Mouse (Mus musculus) MEL (cell line): ENCODE results near the gene Ube2e1. TPM values are rescaled to one million over a fixed set of nuclear protein-coding genes. Genes with fewer than 3 reads are reported as not detected.
A peak's percentile ranks its signal among the peaks of the same experiment; 100 is the strongest.

Experiments used
- DNase-seq: peaks from one replicate; pipeline ENCODE4 v3.0.0; 2011; ENCODE audit warnings: low read depth, low spot score
- H3K27ac ChIP-seq: 2 replicates; pipeline ENCODE4 v1.5.1; 2012; ENCODE audit warnings: low read depth, mild to moderate bottlenecking, control low read depth, low read length, moderate library complexity; ENCODE audit not compliant: control insufficient read depth
- H3K27me3 ChIP-seq, 2 experiments: fragments of 150-350 bp in 1 of 2; sonication (generic) in 1 of 2; 2 replicates each; pipeline ENCODE4 v1.6.1; 2012; ENCODE audit warnings: low read length in 2 of 2, mild to moderate bottlenecking in 2 of 2, improper control_type of control experiment in 1 of 2, moderate library complexity in 1 of 2; ENCODE audit not compliant: insufficient read depth in 2 of 2, control insufficient read depth in 1 of 2
- H3K36me3 ChIP-seq, 2 experiments: 2 replicates each; pipeline ENCODE4 v1.6.1; 2012 to 2014; ENCODE audit warnings: low read length in 2 of 2, improper control_type of control experiment in 1 of 2, inconsistent platforms in 1 of 2, mild to moderate bottlenecking in 1 of 2; ENCODE audit not compliant: insufficient read depth in 2 of 2, control insufficient read depth in 1 of 2
- H3K4me1 ChIP-seq, 2 experiments: fragments of 150-350 bp in 1 of 2; sonication (generic) in 1 of 2; 2 replicates each; pipeline ENCODE4 v1.6.1; 2012; ENCODE audit warnings: low read length in 2 of 2, improper control_type of control experiment in 1 of 2, mild to moderate bottlenecking in 1 of 2; ENCODE audit not compliant: insufficient read depth in 2 of 2, control insufficient read depth in 1 of 2
- H3K4me3 ChIP-seq, 2 experiments: fragments of 150-350 bp in 1 of 2; sonication (generic) in 1 of 2; 2 replicates each; pipeline ENCODE4 v1.5.1; 2012; ENCODE audit warnings: low read depth in 2 of 2, low read length in 2 of 2, mild to moderate bottlenecking in 2 of 2, moderate library complexity in 2 of 2, control low read depth in 1 of 2, improper control_type of control experiment in 1 of 2; ENCODE audit not compliant: control insufficient read depth in 1 of 2, insufficient read depth in 1 of 2
- H3K79me2 ChIP-seq: 2 replicates; pipeline ENCODE4 v1.6.1; 2012; ENCODE audit warnings: mild to moderate bottlenecking, low read length, moderate library complexity; ENCODE audit not compliant: control insufficient read depth, poor library complexity, insufficient read depth
- H3K9ac ChIP-seq: 2 replicates; pipeline ENCODE4 v1.6.1; 2012; ENCODE audit warnings: low read depth, mild to moderate bottlenecking, control low read depth, low read length, moderate library complexity; ENCODE audit not compliant: control insufficient read depth, poor library complexity, severe bottlenecking
- H3K9me3 ChIP-seq: fragments of 150-350 bp; sonication (generic); replicated peaks from 2 replicates; pipeline ENCODE4 v1.6.1; 2012; ENCODE audit warnings: mild to moderate bottlenecking, low read length, improper control_type of control experiment, moderate library complexity; ENCODE audit not compliant: insufficient read depth
- BHLHE40 ChIP-seq: IDR thresholded peaks from 2 replicates; pipeline ENCODE4 v1.6.1; 2012; ENCODE audit warnings: low read depth, mild to moderate bottlenecking, inconsistent platforms, low read length, improper control_type of control experiment, borderline replicate concordance
- CHD1 ChIP-seq: IDR thresholded peaks from 2 replicates; pipeline ENCODE4 v1.6.1; 2012; ENCODE audit warnings: low read depth, mild to moderate bottlenecking, inconsistent platforms, low read length, improper control_type of control experiment
- CTCF ChIP-seq, 3 experiments: IDR thresholded peaks in 2 of 3; conservative IDR thresholded peaks in 1 of 3; 2 replicates each; pipeline ENCODE4 v1.5.1; 2011 to 2012; ENCODE audit warnings: low read length in 3 of 3, low read depth in 2 of 3, mild to moderate bottlenecking in 2 of 3, improper control_type of control experiment in 1 of 3, inconsistent platforms in 1 of 3, mixed read lengths in 1 of 3, moderate library complexity in 1 of 3; ENCODE audit not compliant: control insufficient read depth in 1 of 3, insufficient read depth in 1 of 3, poor library complexity in 1 of 3, severe bottlenecking in 1 of 3
- E2F4 ChIP-seq: IDR thresholded peaks from 2 replicates; pipeline ENCODE4 v1.6.1; 2011; ENCODE audit warnings: low read depth, low read length, improper control_type of control experiment, borderline replicate concordance
- ELF1 ChIP-seq: IDR thresholded peaks from 2 replicates; pipeline ENCODE4 v1.6.1; 2014; ENCODE audit warnings: low read depth, mild to moderate bottlenecking, inconsistent platforms, low read length, improper control_type of control experiment, moderate library complexity
- GABPA ChIP-seq: IDR thresholded peaks from 2 replicates; pipeline ENCODE4 v1.6.1; 2012; ENCODE audit warnings: low read depth, mild to moderate bottlenecking, inconsistent platforms, low read length, improper control_type of control experiment, moderate library complexity
- KAT2A ChIP-seq: conservative IDR thresholded peaks from 2 replicates; pipeline ENCODE4 v1.6.1; 2012; ENCODE audit warnings: low read depth, low read length, improper control_type of control experiment, inconsistent platforms
- MAX ChIP-seq: IDR thresholded peaks from 2 replicates; pipeline ENCODE4 v1.6.1; 2011; ENCODE audit warnings: low read length, improper control_type of control experiment
- MEF2A ChIP-seq: IDR thresholded peaks from 2 replicates; pipeline ENCODE4 v1.6.1; 2014; ENCODE audit warnings: low read depth, mild to moderate bottlenecking, inconsistent platforms, low read length, improper control_type of control experiment; ENCODE audit not compliant: poor library complexity, insufficient replicate concordance, severe bottlenecking; ENCODE audit errors: extremely low read depth
- MXI1 ChIP-seq: IDR thresholded peaks from 2 replicates; pipeline ENCODE4 v1.6.1; 2011; ENCODE audit warnings: mild to moderate bottlenecking, low read depth, low read length, improper control_type of control experiment
- MYB ChIP-seq: IDR thresholded peaks from 2 replicates; pipeline ENCODE4 v1.6.1; 2011; ENCODE audit warnings: mild to moderate bottlenecking, low read depth, low read length, improper control_type of control experiment
- NRF1 ChIP-seq: IDR thresholded peaks from 2 replicates; pipeline ENCODE4 v1.6.1; 2014; ENCODE audit warnings: low read depth, mild to moderate bottlenecking, inconsistent platforms, low read length, improper control_type of control experiment, moderate library complexity; ENCODE audit not compliant: poor library complexity, insufficient read depth, severe bottlenecking
- POLR2A ChIP-seq, 2 experiments: IDR thresholded peaks; 2 replicates each; pipeline ENCODE4 v1.6.1; 2011 to 2012; ENCODE audit warnings: low read length in 2 of 2, mild to moderate bottlenecking in 2 of 2, control low read depth in 1 of 2, improper control_type of control experiment in 1 of 2, low read depth in 1 of 2, moderate library complexity in 1 of 2; ENCODE audit not compliant: control insufficient read depth in 1 of 2, insufficient read depth in 1 of 2, poor library complexity in 1 of 2
- RAD21 ChIP-seq: IDR thresholded peaks from 2 replicates; pipeline ENCODE4 v1.6.1; 2011; ENCODE audit warnings: mild to moderate bottlenecking, low read depth, low read length, improper control_type of control experiment
- RCOR1 ChIP-seq: IDR thresholded peaks from 2 replicates; pipeline ENCODE4 v1.6.1; 2012; ENCODE audit warnings: low read depth, mild to moderate bottlenecking, inconsistent platforms, low read length, improper control_type of control experiment
- SIN3A ChIP-seq: IDR thresholded peaks from 2 replicates; pipeline ENCODE4 v1.6.1; 2012; ENCODE audit warnings: low read length, improper control_type of control experiment, inconsistent platforms
- SMC3 ChIP-seq: IDR thresholded peaks from 2 replicates; pipeline ENCODE4 v1.6.1; 2011; ENCODE audit warnings: low read depth, low read length, improper control_type of control experiment
- TBP ChIP-seq: IDR thresholded peaks from 2 replicates; pipeline ENCODE4 v1.8.0; 2011; ENCODE audit warnings: low read depth, low read length, improper control_type of control experiment
- UBTF ChIP-seq: IDR thresholded peaks from 2 replicates; pipeline ENCODE4 v1.6.1; 2012; ENCODE audit warnings: low read depth, mild to moderate bottlenecking, inconsistent platforms, low read length, improper control_type of control experiment, moderate library complexity, borderline replicate concordance; ENCODE audit not compliant: insufficient read depth
- USF2 ChIP-seq, 2 experiments: IDR thresholded peaks; 2 replicates each; pipeline ENCODE4 v1.6.1; 2011 to 2012; ENCODE audit warnings: improper control_type of control experiment in 2 of 2, low read length in 2 of 2, borderline replicate concordance in 1 of 2, inconsistent platforms in 1 of 2, low read depth in 1 of 2, mild to moderate bottlenecking in 1 of 2; ENCODE audit not compliant: insufficient read depth in 1 of 2
- ZC3H11A ChIP-seq: IDR thresholded peaks from 2 replicates; pipeline ENCODE4 v1.6.1; 2012; ENCODE audit warnings: low read depth, mild to moderate bottlenecking, inconsistent platforms, low read length, improper control_type of control experiment
- ZKSCAN1 ChIP-seq: IDR thresholded peaks from 2 replicates; pipeline ENCODE4 v1.6.1; 2012; ENCODE audit warnings: low read depth, mild to moderate bottlenecking, inconsistent platforms, low read length, improper control_type of control experiment, moderate library complexity
- ZMIZ1 ChIP-seq: IDR thresholded peaks from 2 replicates; pipeline ENCODE4 v1.6.1; 2012; ENCODE audit warnings: low read depth, mild to moderate bottlenecking, inconsistent platforms, low read length, improper control_type of control experiment, moderate library complexity
- ZNF384 ChIP-seq: IDR thresholded peaks from 2 replicates; pipeline ENCODE4 v1.6.1; 2012; ENCODE audit warnings: low read depth, mild to moderate bottlenecking, inconsistent platforms, low read length, improper control_type of control experiment
- polyA plus RNA-seq, 2 experiments: library from polyadenylated mRNA; stranded (reverse) in 1 of 2; unstranded in 1 of 2; fragments of >175 nt in 1 of 2; fragments of >200 nt in 1 of 2; gene quantifications; 2 replicates each; pipeline versions ENCODE4 v1.2.1 to v1.2.4; 2012; ENCODE audit warnings: low replicate concordance in 2 of 2, low read depth in 1 of 2; ENCODE audit not compliant: insufficient read length in 2 of 2, insufficient read depth in 1 of 2, missing spikeins in 1 of 2
- total RNA-seq: library from RNA; depleted of rRNA; stranded (reverse); fragments of 300-350 nt; gene quantifications from 2 replicates; pipeline ENCODE4 v1.2.3, GENCODE M21; 2012

Gene Ube2e1
- total and polyA plus RNA-seq, 3 experiments, result 43.0 to 246 (median 240) TPM

DNA sequence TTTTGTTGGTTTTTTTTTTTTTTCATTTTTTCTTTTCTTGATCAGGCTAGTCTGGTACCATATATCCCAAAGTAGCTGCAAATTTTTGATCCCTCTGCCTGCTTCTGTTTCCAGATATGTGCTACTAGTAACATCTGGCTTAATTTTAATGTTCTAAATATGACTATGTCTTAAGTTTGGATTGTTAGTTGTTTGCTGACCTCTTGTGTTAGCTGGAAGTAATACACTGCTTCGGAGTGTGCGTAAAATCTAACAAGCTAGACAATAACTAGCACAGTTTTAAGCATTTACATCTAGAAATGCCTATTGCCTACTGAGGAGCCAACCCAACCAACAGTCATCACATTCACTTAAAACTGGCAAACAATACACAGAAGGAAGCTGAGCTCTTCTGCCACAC, 47.1 kb downstream of the Ube2e1 start:
- H3K27ac ChIP-seq, result no peak overlapping the region
- H3K4me3 ChIP-seq, result no peak overlapping the region
- no peaks in the 10 kb centered on the region for H3K27me3 ChIP-seq
- no peaks in the 10 kb centered on the region for H3K9me3 ChIP-seq
- peak; percentile 52 for DNase-seq
- TF ChIP-seq SMC3, result peak; percentile 29; the same call in 1 of the 2 replicates
- no peak for TF ChIP-seq POLR2A (IDR thresholded peaks at IDR 0.05; ENCODE audit: control insufficient read depth in 1 of 2, insufficient read depth in 1 of 2, low read depth in 1 of 2, low read length in 2 of 2, poor library complexity in 1 of 2)
- TF ChIP-seq CTCF (IDR thresholded peaks at IDR 0.05 in 2 of 3, conservative IDR thresholded peaks at IDR 0.05 in 1 of 3; ENCODE audit: control insufficient read depth in 1 of 3, insufficient read depth in 1 of 3, low read depth in 2 of 3, low read length in 3 of 3, poor library complexity in 1 of 3, severe bottlenecking in 1 of 3), result peak in 2 of 3 experiments; percentile 31 to 42; a peak in 3 of 6 replicates
- 0 out of 2 replicates have a peak, but pooled peaks have one; percentile 10 for TF ChIP-seq ZC3H11A
- TF ChIP-seq MXI1, result no peak
- 0 out of 2 replicates have a peak, but pooled peaks have one; percentile 27 for TF ChIP-seq ZNF384
- TF ChIP-seq MEF2A, result no peak
- peak; percentile 45 for TF ChIP-seq RAD21
- TF ChIP-seq, all 39 proteins: peak for 5
- Histone ChIP-seq H3K4me1 (peaks cover 0 to 8% of the 10 kb centered on the region in 2 experiments; a peak in 2 of 4 replicates), H3K9ac (no peak overlapping the region), H3K79me2 (peaks cover 5% of the 10 kb centered on the region), H3K36me3 (peaks cover 11 to 14% of the 10 kb centered on the region in 2 experiments)

DNA sequence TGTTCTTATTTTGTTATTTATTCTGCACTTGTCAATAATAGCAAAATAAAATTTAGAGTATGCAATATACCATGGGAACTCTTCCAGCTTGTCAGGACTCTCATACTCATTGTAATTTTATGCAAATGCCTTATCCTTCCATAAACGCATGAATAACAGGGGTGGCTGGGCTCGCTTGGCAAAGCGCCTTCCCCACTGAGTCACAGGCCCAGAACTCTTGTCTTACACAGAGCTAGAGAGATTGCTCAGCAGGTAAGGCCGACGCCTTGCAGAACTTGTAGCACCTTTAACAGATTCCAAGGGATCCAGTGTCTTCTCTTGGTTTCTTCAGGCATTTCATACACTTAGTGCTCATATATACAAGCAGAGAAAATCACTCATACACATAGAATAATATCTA, 51.3 kb downstream of the Ube2e1 start:
- TF ChIP-seq BHLHE40 (no peak), ZKSCAN1 (no peak), NRF1 (no peak), E2F4 (no peak), TBP (no peak), ZMIZ1 (no peak), SIN3A (no peak), MXI1 (no peak), MAX (no peak), MYB (no peak), UBTF (no peak), CTCF (IDR thresholded peaks at IDR 0.05 in 2 of 3, conservative IDR thresholded peaks at IDR 0.05 in 1 of 3; ENCODE audit: control insufficient read depth in 1 of 3, insufficient read depth in 1 of 3, low read depth in 2 of 3, low read length in 3 of 3, poor library complexity in 1 of 3, severe bottlenecking in 1 of 3) (no peak), GABPA (no peak), ELF1 (no peak), KAT2A (no peak), CHD1 (no peak), RCOR1 (no peak), USF2 (IDR thresholded peaks at IDR 0.05; ENCODE audit: borderline replicate concordance in 1 of 2, insufficient read depth in 1 of 2, low read depth in 1 of 2, low read length in 2 of 2) (no peak)

More for the DNA sequence above, 51.3 kb downstream of the Ube2e1 start:
- H3K79me2 ChIP-seq, result no peaks in the 10 kb centered on the region
- peaks cover 9 to 16% of the 10 kb centered on the region in 2 experiments for H3K36me3 ChIP-seq
- H3K4me1 ChIP-seq, result peaks cover 0 to 4% of the 10 kb centered on the region in 2 experiments; a peak in 1 of 4 replicates
- H3K9me3 ChIP-seq, result no peaks in the 10 kb centered on the region
- H3K27ac ChIP-seq, result no peak overlapping the region
- no peak overlapping the region for H3K9ac ChIP-seq
- H3K4me3 ChIP-seq, result no peak overlapping the region
- DNase-seq, result no peak
- H3K27me3 ChIP-seq, result no peaks in the 10 kb centered on the region
